Mouse (Mus musculus) heart, adult 2 months (tissue): ENCODE measurements at regions not wholly inside any gene's neighbourhood (a gene's known extent, or its start where the extent isn't known, plus 50 kb on each side); places are given as distances from the start of the nearest gene placed in this dataset.

Experiments
- DNase-seq, 2 experiments: peaks; one replicate each; pipeline ENCODE4 v3.0.0; 2021
- H3K27ac ChIP-seq: fragments of 200-600 bp; 2 replicates; pipeline ENCODE4 v1.8.1; 2022
- H3K27me3 ChIP-seq: fragments of 200-500 bp; 2 replicates; pipeline ENCODE4 v1.6.1; 2012; ENCODE audit warnings: mild to moderate bottlenecking, low read length, inconsistent platforms, mixed read lengths; ENCODE audit not compliant: control insufficient read depth, insufficient read depth
- H3K36me3 ChIP-seq: fragments of 200-500 bp; 2 replicates; pipeline ENCODE4 v1.6.1; 2012; ENCODE audit warnings: low read length, inconsistent platforms; ENCODE audit not compliant: control insufficient read depth, insufficient read depth
- H3K4me1 ChIP-seq: fragments of 200-500 bp; 2 replicates; pipeline ENCODE4 v1.6.1; 2011; ENCODE audit warnings: low read length; ENCODE audit not compliant: control insufficient read depth, insufficient read depth
- H3K4me3 ChIP-seq: fragments of 200-600 bp; 2 replicates; pipeline ENCODE4 v1.8.1; 2022
- H3K79me2 ChIP-seq: fragments of 200-500 bp; replicated peaks from 2 replicates; pipeline ENCODE4 v1.6.1; 2012; ENCODE audit warnings: mild to moderate bottlenecking, inconsistent platforms, low read length, moderate library complexity, mixed read lengths; ENCODE audit not compliant: control insufficient read depth, insufficient read depth
- H3K9ac ChIP-seq: fragments of 200-500 bp; 2 replicates; pipeline ENCODE4 v1.6.1; 2012; ENCODE audit warnings: low read depth, mild to moderate bottlenecking, control low read depth, inconsistent platforms, low read length, mixed read lengths
- CTCF ChIP-seq: fragments of 200-600 bp; IDR thresholded peaks from 2 replicates; pipeline ENCODE4 v1.8.1; 2022; ENCODE audit warnings: antibody characterized with exemption, mild to moderate bottlenecking, moderate library complexity
- EP300 ChIP-seq: fragments of 200-500 bp; IDR thresholded peaks from 2 replicates; pipeline ENCODE4 v1.6.1; 2011; ENCODE audit warnings: low read depth, low read length, control low read depth; ENCODE audit not compliant: insufficient read depth
- POLR2A ChIP-seq: fragments of 200-500 bp; IDR thresholded peaks from 2 replicates; pipeline ENCODE4 v1.6.1; 2011; ENCODE audit warnings: mild to moderate bottlenecking, low read depth, low read length, control low read depth; ENCODE audit not compliant: insufficient read depth
- WGBS: fragments of 180-500 bp; shearing (Covaris S2); methylation state at CpG from one replicate; pipeline ENCODE4 v1.1.7; 2018; 5-methylcytosine and 5-hydroxymethylcytosine counted together
- intact Hi-C: fragments of 180-260 bp; cut with DNase I; formaldehyde crosslinking; loops from one replicate; pipeline ENCODE4 v1.15.1; 2025

GRCm38 (mm10) chr4:6517626-6518025 lies 1721.2 kb downstream of the Car8 start:
- no peaks in the 10 kb centered on the region for H3K27me3 ChIP-seq
- 76% methylated on average over 1 of the region's 1 CpGs for WGBS
- no peak overlapping the region for H3K4me3 ChIP-seq
- no peak for DNase-seq
- H3K27ac ChIP-seq = no peak overlapping the region
- H3K4me1 ChIP-seq = no peaks in the 10 kb centered on the region; the same call in 1 of the 2 replicates
- H3K36me3 ChIP-seq = no peaks in the 10 kb centered on the region
- no peak overlapping the region for H3K9ac ChIP-seq
- no peaks in the 10 kb centered on the region for H3K79me2 ChIP-seq
- no peak for TF ChIP-seq CTCF
- no peak for TF ChIP-seq EP300
- intact Hi-C loops = no loop called here

GRCm38 (mm10) chr4:6514823-6515222 lies 1721.7 kb upstream of the Impad1 start:
- TF ChIP-seq EP300 (no peak), CTCF (peak; percentile 89)
- intact Hi-C loops = loop anchor here (1.0 to 2.0 kb wide), 2 partner anchors 80 to 290 kb away; no protein-coding TSS in a partner anchor
- Histone ChIP-seq H3K79me2 (no peaks in the 10 kb centered on the region), H3K27ac (no peak overlapping the region), H3K4me1 (no peaks in the 10 kb centered on the region; the same call in 1 of the 2 replicates), H3K4me3 (no peak overlapping the region), H3K27me3 (no peaks in the 10 kb centered on the region), H3K9ac (no peak overlapping the region), H3K36me3 (no peaks in the 10 kb centered on the region)
- WGBS = 12% methylated on average over 6 of the region's 6 CpGs
- DNase-seq = peak; percentile 36 to 43

- Histone ChIP-seq H3K27me3 (no peaks in the 10 kb centered on the region), H3K4me1 (no peaks in the 10 kb centered on the region; the same call in 1 of the 2 replicates), H3K36me3 (no peaks in the 10 kb centered on the region), H3K79me2 (no peaks in the 10 kb centered on the region), H3K9ac (no peak overlapping the region), H3K27ac (no peak overlapping the region), H3K4me3 (no peak overlapping the region)
- WGBS = 67% methylated on average over 3 of the region's 3 CpGs
- intact Hi-C loops = loop anchor here (2.0 kb wide), 1 partner anchor 79 kb away; no protein-coding TSS in a partner anchor
- TF ChIP-seq EP300 = no peak
- TF ChIP-seq POLR2A = no peak
- TF ChIP-seq CTCF = no peak
- no peak for DNase-seq
Observed at GRCm38 (mm10) chr4:6513635-6514034, 1720.5 kb upstream of the Impad1 start.

GRCm38 (mm10) chr4:6512749-6513364 lies 1719.7 kb upstream of the Impad1 start:
- no peak overlapping the region for H3K9ac ChIP-seq
- H3K4me3 ChIP-seq = no peak overlapping the region
- H3K36me3 ChIP-seq = no peaks in the 10 kb centered on the region
- no peaks in the 10 kb centered on the region; the same call in 1 of the 2 replicates for H3K4me1 ChIP-seq
- no peaks in the 10 kb centered on the region for H3K79me2 ChIP-seq
- WGBS = 15% methylated on average over 12 of the region's 12 CpGs
- peak; percentile 67 to 83 for DNase-seq
- H3K27ac ChIP-seq = no peak overlapping the region
- intact Hi-C loops = no loop called here
- no peaks in the 10 kb centered on the region for H3K27me3 ChIP-seq
- TF ChIP-seq EP300 (0 out of 2 replicates have a peak, but pooled peaks have one; percentile 49), CTCF (peak; percentile 93), POLR2A (no peak)

- no peak overlapping the region for H3K27ac ChIP-seq
- intact Hi-C loops = no loop called here
- no peak overlapping the region for H3K4me3 ChIP-seq
- no peaks in the 10 kb centered on the region for H3K27me3 ChIP-seq
- H3K79me2 ChIP-seq = no peaks in the 10 kb centered on the region
- H3K36me3 ChIP-seq = no peaks in the 10 kb centered on the region
- TF ChIP-seq CTCF = no peak
- TF ChIP-seq POLR2A = no peak
- TF ChIP-seq EP300 = no peak
- H3K9ac ChIP-seq = no peak overlapping the region
- WGBS = 94% methylated on average over 5 of the region's 5 CpGs
- no peaks in the 10 kb centered on the region; the same call in 1 of the 2 replicates for H3K4me1 ChIP-seq
- no peak for DNase-seq
Observed at GRCm38 (mm10) chr4:6508091-6508490, 1714.9 kb upstream of the Impad1 start.
